Mouse (Mus musculus) CH12.LX (cell line): ENCODE data around the gene Thoc3. TPM values are rescaled to one million over a fixed set of nuclear protein-coding genes. Genes with fewer than 3 reads are reported as not detected.
A peak's percentile ranks its signal among the peaks of the same experiment; 100 is the strongest.

ENCODE experiments used
- DNase-seq: peaks from one replicate; pipeline ENCODE4 v3.0.0-alpha.2; 2013; ENCODE audit errors: extremely low read depth
- H3K27ac ChIP-seq: 2 replicates; pipeline ENCODE4 v1.5.1; 2012; ENCODE audit warnings: low read depth, mild to moderate bottlenecking, control low read depth, moderate library complexity; ENCODE audit not compliant: insufficient read depth
- H3K27me3 ChIP-seq: replicated peaks from 2 replicates; pipeline ENCODE3; 2012; ENCODE audit warnings: inconsistent platforms
- H3K36me3 ChIP-seq, 2 experiments: replicated peaks in 1 of 2; 2 replicates each; pipeline versions ENCODE3 to v1.6.1; 2012; ENCODE audit warnings: inconsistent platforms in 1 of 2, low read length in 1 of 2, mild to moderate bottlenecking in 1 of 2, mixed read lengths in 1 of 2, moderate library complexity in 1 of 2; ENCODE audit not compliant: control insufficient read depth in 1 of 2, insufficient read depth in 1 of 2
- H3K4me1 ChIP-seq, 2 experiments: 2 replicates each; pipeline ENCODE4 v1.6.1; 2012; ENCODE audit warnings: inconsistent platforms in 1 of 2, moderate library complexity in 1 of 2; ENCODE audit not compliant: insufficient read depth in 2 of 2, control insufficient read depth in 1 of 2
- H3K4me2 ChIP-seq: 2 replicates; pipeline ENCODE4 v1.6.1; 2012; ENCODE audit warnings: low read depth, mild to moderate bottlenecking, control low read depth; ENCODE audit not compliant: poor library complexity, insufficient read depth, severe bottlenecking
- H3K4me3 ChIP-seq, 3 experiments: fragments of 150-350 bp in 1 of 3; sonication (generic) in 1 of 3; replicated peaks in 1 of 3; 2 replicates each; pipeline versions ENCODE3 to v1.5.1; 2011 to 2012; ENCODE audit warnings: low read depth in 2 of 3, low read length in 2 of 3, mild to moderate bottlenecking in 2 of 3, moderate library complexity in 2 of 3, control low read depth in 1 of 3, improper control_type of control experiment in 1 of 3, inconsistent platforms in 1 of 3, mixed read lengths in 1 of 3; ENCODE audit not compliant: poor library complexity in 1 of 3
- H3K79me2 ChIP-seq: replicated peaks from 2 replicates; pipeline ENCODE4 v1.6.1; 2012; ENCODE audit warnings: mild to moderate bottlenecking, moderate library complexity; ENCODE audit not compliant: control insufficient read depth, poor library complexity, insufficient read depth, severe bottlenecking; ENCODE audit errors: extremely low read depth
- H3K9ac ChIP-seq: 2 replicates; pipeline ENCODE4 v1.6.1; 2012; ENCODE audit warnings: low read depth, mild to moderate bottlenecking, control low read depth, moderate library complexity; ENCODE audit not compliant: insufficient read depth
- H3K9me3 ChIP-seq: replicated peaks from 2 replicates; pipeline ENCODE3; 2012; ENCODE audit warnings: low read length, inconsistent platforms, mixed read lengths
- CHD1 ChIP-seq: IDR thresholded peaks from 2 replicates; pipeline ENCODE4 v1.6.1; 2012; ENCODE audit warnings: low read depth, low read length, improper control_type of control experiment, inconsistent platforms
- CTCF ChIP-seq, 2 experiments: IDR thresholded peaks in 1 of 2; conservative IDR thresholded peaks in 1 of 2; 2 replicates each; pipeline ENCODE4 v1.5.1; 2011 to 2012; ENCODE audit warnings: low read depth in 2 of 2, low read length in 2 of 2, improper control_type of control experiment in 1 of 2, inconsistent platforms in 1 of 2, mild to moderate bottlenecking in 1 of 2, moderate library complexity in 1 of 2
- E2F4 ChIP-seq: IDR thresholded peaks from 2 replicates; pipeline ENCODE4 v1.6.1; 2011; ENCODE audit warnings: low read depth, low read length, improper control_type of control experiment; ENCODE audit not compliant: insufficient replicate concordance
- EP300 ChIP-seq: IDR thresholded peaks from 2 replicates; pipeline ENCODE4 v1.6.1; 2011; ENCODE audit warnings: low read length, improper control_type of control experiment
- HCFC1 ChIP-seq: IDR thresholded peaks from 2 replicates; pipeline ENCODE4 v1.6.1; 2012; ENCODE audit warnings: low read depth, mild to moderate bottlenecking, inconsistent platforms, low read length, improper control_type of control experiment
- JUND ChIP-seq: conservative IDR thresholded peaks from 2 replicates; pipeline ENCODE4 v1.6.1; 2011; ENCODE audit warnings: low read depth, low read length, improper control_type of control experiment
- MAX ChIP-seq: IDR thresholded peaks from 2 replicates; pipeline ENCODE4 v1.6.1; 2011; ENCODE audit warnings: low read length, improper control_type of control experiment
- MYC ChIP-seq: IDR thresholded peaks from 2 replicates; pipeline ENCODE4 v1.6.1; 2011; ENCODE audit warnings: low read depth, mild to moderate bottlenecking, improper control_type of control experiment, low read length
- POLR2AphosphoS2 ChIP-seq: IDR thresholded peaks from 2 replicates; pipeline ENCODE4 v1.6.1; 2011; ENCODE audit warnings: low read depth, low read length, improper control_type of control experiment
- TBP ChIP-seq: conservative IDR thresholded peaks from 2 replicates; pipeline ENCODE4 v1.6.1; 2011; ENCODE audit warnings: low read depth, low read length, improper control_type of control experiment
- UBTF ChIP-seq: IDR thresholded peaks from 2 replicates; pipeline ENCODE4 v1.6.1; 2012; ENCODE audit warnings: low read depth, mild to moderate bottlenecking, inconsistent platforms, low read length, improper control_type of control experiment, moderate library complexity
- USF1 ChIP-seq: IDR thresholded peaks from 2 replicates; pipeline ENCODE4 v1.6.1; 2014; ENCODE audit warnings: low read depth, mild to moderate bottlenecking, inconsistent platforms, low read length, improper control_type of control experiment
- ZC3H11A ChIP-seq: IDR thresholded peaks from 2 replicates; pipeline ENCODE4 v1.6.1; 2012; ENCODE audit warnings: low read depth, mild to moderate bottlenecking, inconsistent platforms, low read length, improper control_type of control experiment
- ZMIZ1 ChIP-seq: IDR thresholded peaks from 2 replicates; pipeline ENCODE4 v1.6.1; 2012; ENCODE audit warnings: low read depth, mild to moderate bottlenecking, inconsistent platforms, low read length, improper control_type of control experiment
- ZNF384 ChIP-seq: IDR thresholded peaks from 2 replicates; pipeline ENCODE4 v1.6.1; 2012; ENCODE audit warnings: low read depth, low read length, improper control_type of control experiment, inconsistent platforms
- dilution Hi-C: fragments of 300-500 bp; cut with MboI; formaldehyde crosslinking; loops from 2 replicates; pipeline ENCODE4 v1.14.3; 2020; ENCODE audit warnings: low sequenced_read_pairs; ENCODE audit not compliant: extremely low pct_unique_long_range_greater_than_20kb, extremely low pct_ligation_motif_present
- in situ Hi-C: fragments of 300-500 bp; cut with MboI; formaldehyde crosslinking; loops from 3 replicates; pipeline ENCODE4 v1.14.3; 2019; ENCODE audit warnings: low sequenced_read_pairs, low pct_ligation_motif_present, low pct_unique_long_range_greater_than_20kb, mixed read lengths
- polyA plus RNA-seq: library from polyadenylated mRNA; unstranded; fragments of >175 nt; gene quantifications from 2 replicates; pipeline ENCODE4 v1.2.1, GENCODE M21; 2012; ENCODE audit warnings: low read depth; ENCODE audit not compliant: insufficient read length
- total RNA-seq, 2 experiments: library from RNA; depleted of rRNA; stranded (reverse); fragments of 300-350 nt in 1 of 2; fragments of >200 nt in 1 of 2; gene quantifications; 2 replicates each; pipeline ENCODE4 v1.2.3; 2012 to 2014

Thoc3 gene
- total and polyA plus RNA-seq, 3 experiments: 72.1 to 93.1 (median 77.5) TPM

DNA sequence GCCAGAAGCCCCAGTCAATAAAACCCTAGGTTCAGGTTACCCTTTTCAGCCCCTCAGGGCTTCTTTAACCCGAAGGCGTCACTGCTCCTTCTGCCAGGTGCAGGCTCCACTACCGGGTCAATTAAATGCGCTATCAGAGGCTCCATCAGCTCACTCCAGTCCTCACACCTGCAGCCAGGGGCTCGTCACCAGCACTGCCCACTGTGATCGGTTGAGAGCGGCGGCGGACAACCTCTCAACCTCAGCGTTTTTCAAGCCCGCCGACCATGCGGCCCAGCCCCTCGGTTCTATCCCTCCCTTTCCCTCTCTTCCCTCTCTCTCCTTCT, 34.6 kb upstream of the Thoc3 start:
- Histone ChIP-seq H3K27ac (no peak overlapping the region), H3K9ac (peak overlapping the region; percentile 0; the same call in 1 of the 2 replicates), H3K36me3 (peaks cover 0 to 6% of the 10 kb centered on the region in 2 experiments), H3K4me2 (peak overlapping the region; percentile 84), H3K4me1 (peaks cover 7 to 50% of the 10 kb centered on the region in 2 experiments; a peak in 3 of 4 replicates), H3K4me3 (peak overlapping the region; percentile 46 to 76 (median 52)), H3K79me2 (peaks cover 23% of the 10 kb centered on the region), H3K27me3 (peaks cover 5% of the 10 kb centered on the region), H3K9me3 (no peaks in the 10 kb centered on the region)
- TF ChIP-seq ZNF384 (no peak), MYC (no peak), ZMIZ1 (no peak)
- dilution Hi-C loops (no loop called here), in situ Hi-C loops (no loop called here)
- no peak for DNase-seq

- peak overlapping the region; percentile 91 for H3K4me2 ChIP-seq
- no peak for DNase-seq
- dilution Hi-C loops (no loop called here), in situ Hi-C loops (no loop called here)
- peaks cover 0 to 2% of the 10 kb centered on the region in 2 experiments for H3K36me3 ChIP-seq
- peaks cover 7 to 50% of the 10 kb centered on the region in 2 experiments; a peak in 3 of 4 replicates for H3K4me1 ChIP-seq
- peak overlapping the region; percentile 1; the same call in 1 of the 2 replicates for H3K9ac ChIP-seq
- peaks cover 5% of the 10 kb centered on the region for H3K27me3 ChIP-seq
- no peak overlapping the region for H3K27ac ChIP-seq
- H3K79me2 ChIP-seq: peaks cover 19% of the 10 kb centered on the region
- TF ChIP-seq EP300 (no peak), ZC3H11A (no peak), CTCF (conservative IDR thresholded peaks at IDR 0.05 in 1 of 2, IDR thresholded peaks at IDR 0.05 in 1 of 2; ENCODE audit: low read depth in 2 of 2, low read length in 2 of 2) (no peak), UBTF (no peak), CHD1 (no peak), E2F4 (no peak), TBP (no peak), POLR2AphosphoS2 (no peak), USF1 (no peak), HCFC1 (no peak), MAX (no peak), JUND (no peak)
- H3K9me3 ChIP-seq: no peaks in the 10 kb centered on the region
- H3K4me3 ChIP-seq: no peak overlapping the region
Measured at GRCm38 (mm10) chr13:54501957-54502690, 33.5 kb upstream of the Thoc3 start.
